Mouse (Mus musculus) telencephalon, adult 2 months (tissue): Measurements from ENCODE around the gene Cdh5.

Source experiments
- DNase-seq: peaks from one replicate; pipeline ENCODE4 v3.0.0-alpha.2; 2011; ENCODE audit warnings: low read depth, low spot score

The Cdh5 gene

GRCm38 (mm10) chr8:104188459-104188858, 87.0 kb downstream of the Cdh5 start:
- no peak for DNase-seq

- no peak for DNase-seq
Measured at GRCm38 (mm10) chr8:104190777-104191468, 89.5 kb downstream of the Cdh5 start.

- no peak for DNase-seq
Measured at GRCm38 (mm10) chr8:104191496-104191895, 90.1 kb downstream of the Cdh5 start.
